Mouse (Mus musculus) lung, postnatal 0 days (tissue): Measurements from ENCODE around the gene Cul9. TPM values are rescaled to one million over a fixed set of nuclear protein-coding genes. Genes with fewer than 3 reads are reported as not detected.

Source experiments
- ATAC-seq: fragments of 200-750 bp; cut with Nextera tagmentation; 2 replicates; pipeline ENCODE4 v1.8.0; 2017; ENCODE audit warnings: moderate library complexity
- DNase-seq: peaks from one replicate; pipeline ENCODE4 v3.0.0-alpha.2; 2016; ENCODE audit warnings: low spot score
- H3K27ac ChIP-seq: fragments of 300-500 bp; sonication (generic); 2 replicates; pipeline ENCODE4 v1.5.1; 2014; ENCODE audit warnings: antibody characterized with exemption, mild to moderate bottlenecking, low read length, mixed read lengths
- H3K27me3 ChIP-seq: fragments of 300-500 bp; sonication (generic); replicated peaks from 2 replicates; pipeline ENCODE4 v1.6.1; 2014; ENCODE audit warnings: low read length, mixed read lengths; ENCODE audit not compliant: insufficient read depth
- H3K36me3 ChIP-seq: fragments of 300-500 bp; sonication (generic); 2 replicates; pipeline ENCODE4 v1.6.1; 2014; ENCODE audit warnings: low read length, mixed read lengths; ENCODE audit not compliant: insufficient read depth
- H3K4me1 ChIP-seq: fragments of 300-500 bp; sonication (generic); 2 replicates; pipeline ENCODE4 v1.6.1; 2014; ENCODE audit warnings: antibody characterized with exemption, low read depth, low read length, mixed read lengths; ENCODE audit not compliant: insufficient read depth
- H3K4me2 ChIP-seq: fragments of 300-500 bp; sonication (generic); replicated peaks from 2 replicates; pipeline ENCODE4 v1.6.1; 2014; ENCODE audit warnings: low read depth, mild to moderate bottlenecking, low read length, moderate library complexity, mixed read lengths
- H3K4me3 ChIP-seq: fragments of 300-500 bp; sonication (generic); 2 replicates; pipeline ENCODE4 v1.5.1; 2014; ENCODE audit warnings: low read depth, low read length
- H3K9ac ChIP-seq: fragments of 300-500 bp; sonication (generic); replicated peaks from 2 replicates; pipeline ENCODE4 v1.6.1; 2014; ENCODE audit warnings: low read depth, mild to moderate bottlenecking
- H3K9me3 ChIP-seq: fragments of 300-500 bp; sonication (generic); 2 replicates; pipeline ENCODE4 v1.6.1; 2016; ENCODE audit warnings: low read length, mixed read lengths
- CTCF ChIP-seq: IDR thresholded peaks from 2 replicates; pipeline ENCODE4 v1.5.1; 2016; ENCODE audit warnings: antibody characterized with exemption, mild to moderate bottlenecking
- EP300 ChIP-seq: IDR thresholded peaks from 2 replicates; pipeline ENCODE4 v1.6.1; 2016; ENCODE audit warnings: antibody characterized with exemption, mild to moderate bottlenecking, control low read depth
- WGBS: fragments of 180-500 bp; shearing (Covaris S2); extraction: QIAGEN DNeasy Blood & Tissue Kit; methylation state at CpG from one replicate; pipeline ENCODE4 v1.1.7; 2014; 5-methylcytosine and 5-hydroxymethylcytosine counted together
- microRNA-seq: library from miRNA; unstranded; fragments of <30 nt; microRNA quantifications from one replicate; pipeline ENCODE4, GENCODE M21; 2016
- polyA plus RNA-seq: library from polyadenylated mRNA; unstranded; fragments of >200 nt; fragmentation: Nextera tagmentation; extraction: Ambion mirVana; gene quantifications from 2 replicates; pipeline ENCODE4 v1.2.1, GENCODE M21; 2015

Gene Cul9
- polyA plus RNA-seq, 1 experiment from 2014 or later, result 3.5 TPM

- peaks cover 7% of the 10 kb centered on the region; the same call in 1 of the 2 replicates for H3K4me1 ChIP-seq
- ATAC-seq (no peak), DNase-seq (no peak)
- no peaks in the 10 kb centered on the region for H3K36me3 ChIP-seq
- H3K27me3 ChIP-seq, result peaks cover 25% of the 10 kb centered on the region; the same call in 1 of the 2 replicates
- peak overlapping the region; percentile 66 for H3K4me2 ChIP-seq
- peak overlapping the region; percentile 19; the same call in 1 of the 2 replicates for H3K4me3 ChIP-seq
- H3K27ac ChIP-seq, result no peak overlapping the region
- TF ChIP-seq EP300 (no peak), CTCF (peak; percentile 44)
- 0% methylated on average over 25 of the region's 26 CpGs for WGBS
- H3K9ac ChIP-seq, result no peak overlapping the region
- H3K9me3 ChIP-seq, result no peaks in the 10 kb centered on the region
These were observed 92.2 kb downstream of the Cul9 start for GRCm38 (mm10) chr17:46453970-46454411.

- WGBS, result 12% methylated on average over 13 of the region's 13 CpGs
- H3K27ac ChIP-seq, result no peak overlapping the region
- no peak overlapping the region for H3K4me2 ChIP-seq
- H3K27me3 ChIP-seq, result peaks cover 19% of the 10 kb centered on the region; the same call in 1 of the 2 replicates
- H3K36me3 ChIP-seq, result no peaks in the 10 kb centered on the region
- no peaks in the 10 kb centered on the region for H3K9me3 ChIP-seq
- peaks cover 7% of the 10 kb centered on the region; the same call in 1 of the 2 replicates for H3K4me1 ChIP-seq
- H3K4me3 ChIP-seq, result no peak overlapping the region
- DNase-seq (no peak), ATAC-seq (no peak)
- H3K9ac ChIP-seq, result no peak overlapping the region
- TF ChIP-seq CTCF, result no peak
- TF ChIP-seq EP300, result no peak
These were observed 92.8 kb downstream of the Cul9 start for GRCm38 (mm10) chr17:46453302-46453948.

- no peaks in the 10 kb centered on the region for H3K9me3 ChIP-seq
- no peak overlapping the region for H3K4me3 ChIP-seq
- no peak for TF ChIP-seq EP300
- no peak for TF ChIP-seq CTCF
- H3K27ac ChIP-seq, result no peak overlapping the region
- no peak for ATAC-seq
- WGBS, result 46% methylated on average over 5 of the region's 5 CpGs
- peaks cover 19% of the 10 kb centered on the region; the same call in 1 of the 2 replicates for H3K27me3 ChIP-seq
- H3K4me1 ChIP-seq, result peaks cover 7% of the 10 kb centered on the region; the same call in 1 of the 2 replicates
- DNase-seq, result no peak
- no peak overlapping the region for H3K4me2 ChIP-seq
- no peak overlapping the region for H3K9ac ChIP-seq
- no peaks in the 10 kb centered on the region for H3K36me3 ChIP-seq
These were observed 93.5 kb downstream of the Cul9 start for GRCm38 (mm10) chr17:46452683-46453082.

Small RNAs within 50 kb of the gene (microRNA-seq; reads per million reads assigned to microRNA genes)
- gene Mir6976, result not detected

Other genes starting within 250 kb of the Cul9 start
- 1.3 TPM in 2 replicates for gene Dlk2, start 249.0 kb downstream of the Cul9 start, polyA plus RNA-seq
- 3.4 and 3.8 TPM in 2 replicates for gene Abcc10, start 218.0 kb downstream of the Cul9 start, polyA plus RNA-seq
- 5.8 and 6.3 TPM in 2 replicates for gene Zfp318, start 162.7 kb downstream of the Cul9 start, polyA plus RNA-seq
- gene Crip3, start 117.5 kb downstream of the Cul9 start, polyA plus RNA-seq, result 0.76 and 0.81 TPM in 2 replicates
- not detected in 2 replicates for gene Slc22a7, start 107.9 kb downstream of the Cul9 start, polyA plus RNA-seq
- 0.04 TPM in 1 of 2 replicates, not detected in the other for gene Ttbk1, start 58.7 kb downstream of the Cul9 start, polyA plus RNA-seq
- gene Dnph1, start 49.7 kb downstream of the Cul9 start, polyA plus RNA-seq, result 2.8 and 4.2 TPM in 2 replicates
- gene Srf, start 9.8 kb upstream of the Cul9 start, polyA plus RNA-seq, result 5.1 and 5.6 TPM in 2 replicates
- gene Ptk7, start 83.1 kb upstream of the Cul9 start, polyA plus RNA-seq, result 73.2 and 75.8 TPM in 2 replicates
- gene Klc4, start 99.6 kb upstream of the Cul9 start, polyA plus RNA-seq, result 36.5 and 38.4 TPM in 2 replicates
- gene Mrpl2, start 99.8 kb upstream of the Cul9 start, polyA plus RNA-seq, result 69.2 and 88.6 TPM in 2 replicates
- 21.8 and 22.1 TPM in 2 replicates for gene Cul7, start 103.9 kb upstream of the Cul9 start, polyA plus RNA-seq
- gene Rrp36, start 128.0 kb upstream of the Cul9 start, polyA plus RNA-seq, result 35.2 and 38.5 TPM in 2 replicates
- gene Mea1, start 132.4 kb upstream of the Cul9 start, polyA plus RNA-seq, result 113 and 114 TPM in 2 replicates
- gene Klhdc3, start 134.5 kb upstream of the Cul9 start, polyA plus RNA-seq, result 96.7 and 111 TPM in 2 replicates
- 31.7 and 31.8 TPM in 2 replicates for gene Ppp2r5d, start 158.7 kb upstream of the Cul9 start, polyA plus RNA-seq
- 18.5 and 23.4 TPM in 2 replicates for gene Pex6, start 165.1 kb upstream of the Cul9 start, polyA plus RNA-seq
- 13.0 and 14.9 TPM in 2 replicates for gene Gnmt, start 182.8 kb upstream of the Cul9 start, polyA plus RNA-seq
- 44.1 and 47.0 TPM in 2 replicates for gene Cnpy3, start 205.8 kb upstream of the Cul9 start, polyA plus RNA-seq
- gene Ptcra, start 217.3 kb upstream of the Cul9 start, polyA plus RNA-seq, result 0.14 TPM in 1 of 2 replicates, not detected in the other
- gene 2310039H08Rik, start 226.2 kb upstream of the Cul9 start, polyA plus RNA-seq, result 73.9 and 80.1 TPM in 2 replicates
- gene Rpl7l1, start 236.3 kb upstream of the Cul9 start, polyA plus RNA-seq, result 83.2 and 83.7 TPM in 2 replicates